Mouse (Mus musculus) kidney, adult 2 months (tissue): ENCODE data around the gene Gm49396. TPM values are rescaled to one million over a fixed set of nuclear protein-coding genes. Genes with fewer than 3 reads are reported as not detected.
A peak's percentile ranks its signal among the peaks of the same experiment; 100 is the strongest.

Experiments used
- DNase-seq: peaks from one replicate; pipeline ENCODE4 v3.0.0; 2021
- H3K27ac ChIP-seq: fragments of 200-500 bp; 2 replicates; pipeline ENCODE4 v1.5.1; 2012; ENCODE audit warnings: low read depth, low read length, control low read depth, inconsistent platforms; ENCODE audit not compliant: insufficient read depth
- H3K27me3 ChIP-seq: fragments of 200-500 bp; replicated peaks from 2 replicates; pipeline ENCODE4 v1.6.1; 2012; ENCODE audit warnings: mild to moderate bottlenecking, moderate library complexity, low read length, inconsistent platforms; ENCODE audit not compliant: control insufficient read depth, insufficient read depth
- H3K36me3 ChIP-seq: fragments of 200-500 bp; 2 replicates; pipeline ENCODE4 v1.6.1; 2012; ENCODE audit warnings: mild to moderate bottlenecking, moderate library complexity, low read length, inconsistent platforms; ENCODE audit not compliant: control insufficient read depth, insufficient read depth
- H3K4me1 ChIP-seq: fragments of 200-500 bp; 2 replicates; pipeline ENCODE4 v1.6.1; 2011; ENCODE audit warnings: low read length; ENCODE audit not compliant: control insufficient read depth, insufficient read depth
- H3K4me3 ChIP-seq: fragments of 200-500 bp; 2 replicates; pipeline ENCODE4 v1.5.1; 2011; ENCODE audit warnings: mild to moderate bottlenecking, low read depth, low read length, control low read depth; ENCODE audit not compliant: insufficient read depth
- CTCF ChIP-seq: fragments of 200-500 bp; conservative IDR thresholded peaks from 2 replicates; pipeline ENCODE4 v1.5.1; 2011; ENCODE audit warnings: low read depth, mild to moderate bottlenecking, control low read depth, low read length, moderate library complexity, mixed read lengths; ENCODE audit not compliant: insufficient read depth, insufficient read length
- POLR2A ChIP-seq: fragments of 200-500 bp; IDR thresholded peaks from one replicate; pipeline ENCODE4 v1.6.1; 2011; ENCODE audit warnings: low read depth, low read length, control low read depth
- WGBS: fragments of 180-500 bp; shearing (Covaris S2); methylation state at CpG from one replicate; pipeline ENCODE4 v1.1.7; 2018; 5-methylcytosine and 5-hydroxymethylcytosine counted together
- polyA plus RNA-seq: library from polyadenylated mRNA; depleted of rRNA; stranded (reverse); fragments of >200 nt; gene quantifications from 2 replicates; pipeline ENCODE4 v1.2.3, GENCODE M21; 2012

The Gm49396 gene
- polyA plus RNA-seq, 1 experiment, result 1.9 TPM

- WGBS, result 57% methylated on average over 10 of the region's 10 CpGs
- DNase-seq, result no peak
- H3K27me3 ChIP-seq, result no peaks in the 10 kb centered on the region
- no peaks in the 10 kb centered on the region for H3K36me3 ChIP-seq
- no peaks in the 10 kb centered on the region for H3K4me1 ChIP-seq
- 0 out of 2 replicates have a peak overlapping the region, but pooled peaks have one; percentile 8 for H3K4me3 ChIP-seq
- TF ChIP-seq POLR2A, result no peak
- TF ChIP-seq CTCF, result no peak
- H3K27ac ChIP-seq, result no peak overlapping the region
Measured at GRCm38 (mm10) chr7:30525954-30526353, 37.2 kb upstream of the Gm49396 start.

GRCm38 (mm10) chr7:30526399-30526798, 36.7 kb upstream of the Gm49396 start:
- no peaks in the 10 kb centered on the region for H3K36me3 ChIP-seq
- 54% methylated on average over 17 of the region's 17 CpGs for WGBS
- H3K4me3 ChIP-seq, result no peak overlapping the region

DNA sequence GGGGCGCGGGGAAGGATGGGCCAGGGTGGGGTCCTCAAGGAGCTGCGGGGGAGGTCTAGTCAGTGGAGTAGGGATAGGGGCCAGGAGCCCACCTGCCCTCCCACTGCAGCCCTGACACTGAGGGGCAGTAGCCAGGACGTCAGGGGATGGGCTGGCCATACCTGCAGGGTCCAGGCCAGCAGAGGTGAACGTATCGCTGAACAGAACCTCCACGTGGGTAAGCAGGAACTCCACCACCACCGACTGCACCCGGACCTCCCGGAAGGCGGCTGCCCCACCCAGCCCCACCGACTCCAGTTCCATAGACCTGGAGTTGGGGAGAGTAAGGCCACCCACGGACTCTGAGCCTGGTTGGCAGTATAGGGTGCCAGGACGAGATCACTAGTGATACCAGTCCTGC, 36.2 kb upstream of the Gm49396 start:
- no peak overlapping the region for H3K27ac ChIP-seq
- no peaks in the 10 kb centered on the region for H3K27me3 ChIP-seq
- H3K4me1 ChIP-seq, result no peaks in the 10 kb centered on the region
- no peak for TF ChIP-seq POLR2A
- no peak for TF ChIP-seq CTCF
- DNase-seq, result no peak
- no peak overlapping the region for H3K4me3 ChIP-seq
- no peaks in the 10 kb centered on the region for H3K36me3 ChIP-seq
- WGBS, result 85% methylated on average over 14 of the region's 14 CpGs

More at GRCm38 (mm10) chr7:30526399-30526798, 36.7 kb upstream of the Gm49396 start:
- DNase-seq, result no peak
- Histone ChIP-seq H3K27me3 (no peaks in the 10 kb centered on the region), H3K27ac (no peak overlapping the region), H3K4me1 (no peaks in the 10 kb centered on the region)
- no peak for TF ChIP-seq CTCF
- TF ChIP-seq POLR2A, result no peak

GRCm38 (mm10) chr7:30531291-30531815, 31.8 kb upstream of the Gm49396 start:
- DNase-seq, result no peak
- Histone ChIP-seq H3K4me3 (no peak overlapping the region), H3K36me3 (no peaks in the 10 kb centered on the region), H3K27ac (no peak overlapping the region), H3K4me1 (peaks cover 2% of the 10 kb centered on the region; the same call in 1 of the 2 replicates), H3K27me3 (no peaks in the 10 kb centered on the region)
- 90% methylated on average over 9 of the region's 9 CpGs for WGBS
- TF ChIP-seq POLR2A (no peak), CTCF (no peak)

GRCm38 (mm10) chr7:30532931-30533330, 30.2 kb upstream of the Gm49396 start:
- 30% methylated on average over 8 of the region's 8 CpGs for WGBS
- H3K27me3 ChIP-seq, result no peaks in the 10 kb centered on the region
- H3K4me1 ChIP-seq, result peaks cover 2% of the 10 kb centered on the region; the same call in 1 of the 2 replicates
- H3K4me3 ChIP-seq, result no peak overlapping the region
- peak; percentile 81 for DNase-seq
- H3K27ac ChIP-seq, result no peak overlapping the region
- no peak for TF ChIP-seq CTCF
- no peak for TF ChIP-seq POLR2A
- H3K36me3 ChIP-seq, result no peaks in the 10 kb centered on the region

GRCm38 (mm10) chr7:30533941-30534632, 29.1 kb upstream of the Gm49396 start:
- no peaks in the 10 kb centered on the region for H3K36me3 ChIP-seq

More at GRCm38 (mm10) chr7:30533941-30534632, 29.1 kb upstream of the Gm49396 start:
- DNase-seq, result no peak
- Histone ChIP-seq H3K4me3 (peak overlapping the region; percentile 72), H3K27me3 (no peaks in the 10 kb centered on the region), H3K27ac (no peak overlapping the region), H3K4me1 (peaks cover 2% of the 10 kb centered on the region; the same call in 1 of the 2 replicates)
- TF ChIP-seq CTCF (no peak), POLR2A (no peak)
- 18% methylated on average over 23 of the region's 26 CpGs for WGBS
